Mouse (Mus musculus) heart, embryonic 11.5 days (tissue): ENCODE measurements around the gene Rbm17. TPM values are rescaled to one million over a fixed set of nuclear protein-coding genes. Genes with fewer than 3 reads are reported as not detected.
A peak's percentile ranks its signal among the peaks of the same experiment; 100 is the strongest.

Experiments
- ATAC-seq: fragments of 200-750 bp; cut with Nextera tagmentation; replicated peaks from 2 replicates; pipeline ENCODE4 v1.8.0; 2017; ENCODE audit warnings: moderate library complexity; ENCODE audit not compliant: insufficient number of reproducible peaks, low FRiP score, low TSS enrichment
- H3K27ac ChIP-seq: fragments of 300-500 bp; sonication (generic); 2 replicates; pipeline ENCODE4 v1.5.1; 2014; ENCODE audit warnings: mild to moderate bottlenecking, low read depth, low read length
- H3K27me3 ChIP-seq: fragments of 300-500 bp; sonication (generic); 2 replicates; pipeline ENCODE4 v1.6.1; 2014; ENCODE audit warnings: mild to moderate bottlenecking, low read length, mixed read lengths; ENCODE audit not compliant: control insufficient read depth, insufficient read depth
- H3K36me3 ChIP-seq: fragments of 300-500 bp; sonication (generic); 2 replicates; pipeline ENCODE4 v1.6.1; 2014; ENCODE audit warnings: mild to moderate bottlenecking, low read length, moderate library complexity, mixed read lengths; ENCODE audit not compliant: control insufficient read depth, insufficient read depth
- H3K4me1 ChIP-seq: fragments of 300-500 bp; sonication (generic); 2 replicates; pipeline ENCODE4 v1.6.1; 2014; ENCODE audit warnings: low read length; ENCODE audit not compliant: control insufficient read depth, insufficient read depth
- H3K4me2 ChIP-seq: fragments of 300-500 bp; sonication (generic); 2 replicates; pipeline ENCODE4 v1.6.1; 2014; ENCODE audit warnings: mild to moderate bottlenecking, moderate library complexity
- H3K4me3 ChIP-seq: fragments of 300-500 bp; sonication (generic); 2 replicates; pipeline ENCODE4 v1.5.1; 2014; ENCODE audit warnings: low read depth, low read length
- H3K9ac ChIP-seq: fragments of 300-500 bp; sonication (generic); 2 replicates; pipeline ENCODE4 v1.6.1; 2014; ENCODE audit warnings: mild to moderate bottlenecking, low read depth, low read length, moderate library complexity
- H3K9me3 ChIP-seq: fragments of 300-500 bp; sonication (generic); replicated peaks from 2 replicates; pipeline ENCODE4 v1.6.1; 2016; ENCODE audit warnings: low read length; ENCODE audit not compliant: control insufficient read depth
- WGBS: fragments of 180-500 bp; shearing (Covaris S2); extraction: QIAGEN DNeasy Blood & Tissue Kit; methylation state at CpG from one replicate; pipeline ENCODE4 v1.1.7; 2014; ENCODE audit not compliant: insufficient replicate concordance; 5-methylcytosine and 5-hydroxymethylcytosine counted together
- polyA plus RNA-seq: library from polyadenylated mRNA; unstranded; fragments of >200 nt; fragmentation: Nextera tagmentation; extraction: Ambion mirVana; gene quantifications from 2 replicates; pipeline ENCODE4 v1.2.1, GENCODE M21; 2014

Rbm17 gene
- polyA plus RNA-seq, 1 experiment from 2014 or later: 106 TPM

DNA sequence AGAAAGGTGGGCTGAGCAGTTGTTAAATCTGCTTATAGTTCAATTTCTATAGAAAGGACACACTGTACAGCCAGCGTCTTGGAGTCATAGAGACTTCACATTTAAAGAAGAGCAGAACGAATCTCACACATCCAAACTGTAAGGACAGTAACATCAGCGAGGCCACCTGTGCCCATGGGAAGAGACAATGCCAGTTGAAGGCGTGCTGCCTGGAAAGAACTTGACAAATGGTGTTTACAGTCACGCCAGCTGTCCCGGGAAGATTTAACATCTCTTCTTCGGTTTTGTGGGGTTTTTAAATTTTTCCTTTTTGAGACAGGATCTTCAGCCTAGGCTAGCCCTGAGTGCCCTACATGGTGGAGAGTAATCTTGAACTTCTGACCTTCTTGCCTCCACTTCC lies 45.3 kb downstream of the Rbm17 start:
- H3K4me3 ChIP-seq: no peak overlapping the region
- no peak overlapping the region for H3K9ac ChIP-seq
- no peak overlapping the region for H3K27ac ChIP-seq
- no peaks in the 10 kb centered on the region for H3K9me3 ChIP-seq
- H3K4me2 ChIP-seq: no peak overlapping the region
- WGBS: 81% methylated on average over 7 of the region's 7 CpGs
- H3K4me1 ChIP-seq: no peaks in the 10 kb centered on the region
- no peaks in the 10 kb centered on the region for H3K27me3 ChIP-seq
- ATAC-seq: no peak
- H3K36me3 ChIP-seq: no peaks in the 10 kb centered on the region

DNA sequence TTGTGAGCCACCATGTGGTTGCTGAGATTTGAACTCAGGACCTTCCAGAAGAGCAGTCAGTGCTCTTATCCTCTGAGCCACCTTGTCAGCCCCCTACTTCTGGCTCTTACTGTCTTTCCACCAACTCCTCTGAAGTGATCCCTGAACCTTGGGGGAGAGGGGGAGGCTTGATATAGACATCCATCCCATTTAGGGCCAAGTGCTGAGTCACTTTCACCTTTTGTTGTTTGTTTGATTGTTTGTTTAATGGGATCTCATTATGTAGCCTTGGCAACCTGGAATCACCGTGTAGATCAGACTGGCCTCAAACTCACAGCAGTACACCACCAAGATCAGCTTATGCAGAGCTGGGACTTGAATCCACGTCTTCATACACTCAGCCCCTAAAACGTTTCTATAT lies 46.7 kb downstream of the Rbm17 start:
- ATAC-seq: no peak
- H3K27me3 ChIP-seq: no peaks in the 10 kb centered on the region; the same call in 1 of the 2 replicates
- no peaks in the 10 kb centered on the region for H3K9me3 ChIP-seq
- no peaks in the 10 kb centered on the region for H3K36me3 ChIP-seq
- H3K4me2 ChIP-seq: no peak overlapping the region
- WGBS: 64% methylated on average over 3 of the region's 3 CpGs
- H3K4me1 ChIP-seq: peaks cover 4% of the 10 kb centered on the region; the same call in 1 of the 2 replicates
- H3K4me3 ChIP-seq: no peak overlapping the region
- no peak overlapping the region for H3K9ac ChIP-seq
- H3K27ac ChIP-seq: no peak overlapping the region

DNA sequence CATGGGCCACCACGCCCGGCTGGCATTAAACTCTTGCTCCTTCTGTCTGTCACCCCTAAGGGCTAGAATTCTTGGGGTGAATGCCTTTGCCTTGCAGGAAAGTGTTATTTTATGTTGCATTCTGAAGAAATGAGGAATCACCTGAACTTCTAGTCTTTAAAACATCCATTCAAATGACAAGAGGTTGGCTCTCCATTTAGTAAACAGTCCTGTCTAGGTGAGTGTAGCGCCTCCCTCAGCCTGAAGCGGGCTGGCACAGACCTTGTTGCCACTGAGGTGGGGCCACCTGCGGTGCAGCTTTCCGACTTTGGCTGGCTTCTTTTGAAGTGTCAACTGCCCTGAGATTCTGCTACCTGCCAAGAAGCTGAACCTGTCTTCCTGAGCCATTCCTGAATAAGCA lies 48.6 kb downstream of the Rbm17 start:
- H3K36me3 ChIP-seq: no peaks in the 10 kb centered on the region
- no peak overlapping the region for H3K4me2 ChIP-seq
- H3K4me3 ChIP-seq: no peak overlapping the region
- H3K4me1 ChIP-seq: peaks cover 4% of the 10 kb centered on the region; the same call in 1 of the 2 replicates
- no peak for ATAC-seq
- no peak overlapping the region for H3K9ac ChIP-seq
- no peak overlapping the region for H3K27ac ChIP-seq
- no peaks in the 10 kb centered on the region for H3K9me3 ChIP-seq
- peaks cover 2% of the 10 kb centered on the region; the same call in 1 of the 2 replicates for H3K27me3 ChIP-seq
- WGBS: 55% methylated on average over 6 of the region's 6 CpGs

DNA sequence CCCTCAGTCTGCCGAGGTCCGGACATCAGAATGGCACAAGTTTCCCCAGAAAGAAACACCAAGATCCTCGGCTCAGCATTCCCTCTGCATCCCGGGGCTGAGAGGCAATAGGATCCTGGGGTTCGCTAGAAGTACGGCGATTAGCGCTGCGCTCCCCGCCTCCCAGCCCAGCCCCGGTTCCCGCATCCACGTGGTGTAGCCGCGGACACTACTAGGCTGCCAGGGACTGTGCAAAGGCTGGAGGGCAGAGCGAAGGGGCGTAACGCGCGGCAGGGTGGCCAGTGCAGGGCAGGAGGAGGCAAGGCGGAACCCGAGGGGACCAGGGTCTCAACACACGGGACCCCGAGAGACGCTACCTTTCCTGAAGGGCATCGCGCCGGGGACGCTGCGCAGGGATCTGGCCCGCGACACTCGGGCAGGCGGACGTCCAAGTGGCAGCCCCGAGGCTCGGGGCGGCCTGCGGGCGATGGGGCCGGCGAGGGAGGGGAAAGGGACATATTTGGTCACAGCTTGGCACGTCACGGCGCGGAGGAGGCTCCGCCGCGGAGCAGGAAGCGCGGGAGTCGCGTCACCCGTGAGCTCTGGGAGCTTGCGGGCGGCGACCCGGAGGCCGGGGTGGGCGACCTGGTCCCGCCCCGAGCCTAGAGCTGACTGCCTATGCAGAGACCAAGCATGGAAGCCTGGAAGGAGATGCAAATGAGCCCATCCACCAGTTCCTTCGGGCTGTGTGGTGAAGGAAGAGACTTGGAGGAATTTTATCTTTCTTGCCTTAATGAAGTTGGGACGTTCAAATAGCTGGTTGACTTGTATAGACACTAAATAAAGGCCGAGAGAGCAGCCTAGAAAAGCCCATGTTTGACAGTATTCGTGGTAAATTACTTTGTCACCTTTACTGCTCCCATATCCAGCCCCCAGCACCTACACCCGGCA lies 50.2 kb downstream of the Rbm17 start, which contains the start of gene Pfkfb3:
Pfkfb3 (minus strand) TSS at position 607 of the 930 bp plus-strand sequence.
- ATAC-seq: peak; percentile 70
- Histone ChIP-seq H3K36me3 (no peaks in the 10 kb centered on the region), H3K4me2 (peak within 1 kb of the TSS; percentile 97), H3K9ac (peak within 1 kb of the TSS; percentile 73), H3K4me1 (peaks cover 4% of the 10 kb centered on the region; the same call in 1 of the 2 replicates), H3K27me3 (peaks cover 2% of the 10 kb centered on the region; the same call in 1 of the 2 replicates), H3K27ac (no peak within 1 kb of the TSS), H3K9me3 (no peaks in the 10 kb centered on the region), H3K4me3 (peak within 1 kb of the TSS; percentile 64)
- WGBS: 1% methylated on average over 67 of the region's 67 CpGs

GRCm38 (mm10) chr2:11552966-11553451 lies 50.9 kb downstream of the Rbm17 start:
- ATAC-seq: no peak; the same call in 1 of the 2 replicates
- Histone ChIP-seq H3K9me3 (no peaks in the 10 kb centered on the region), H3K4me3 (peak overlapping the region; percentile 64), H3K27ac (no peak overlapping the region), H3K27me3 (peaks cover 2% of the 10 kb centered on the region; the same call in 1 of the 2 replicates), H3K36me3 (no peaks in the 10 kb centered on the region), H3K4me1 (peaks cover 4% of the 10 kb centered on the region; the same call in 1 of the 2 replicates), H3K9ac (peak overlapping the region; percentile 73), H3K4me2 (peak overlapping the region; percentile 97)
- WGBS: 2% methylated on average over 15 of the region's 15 CpGs

DNA sequence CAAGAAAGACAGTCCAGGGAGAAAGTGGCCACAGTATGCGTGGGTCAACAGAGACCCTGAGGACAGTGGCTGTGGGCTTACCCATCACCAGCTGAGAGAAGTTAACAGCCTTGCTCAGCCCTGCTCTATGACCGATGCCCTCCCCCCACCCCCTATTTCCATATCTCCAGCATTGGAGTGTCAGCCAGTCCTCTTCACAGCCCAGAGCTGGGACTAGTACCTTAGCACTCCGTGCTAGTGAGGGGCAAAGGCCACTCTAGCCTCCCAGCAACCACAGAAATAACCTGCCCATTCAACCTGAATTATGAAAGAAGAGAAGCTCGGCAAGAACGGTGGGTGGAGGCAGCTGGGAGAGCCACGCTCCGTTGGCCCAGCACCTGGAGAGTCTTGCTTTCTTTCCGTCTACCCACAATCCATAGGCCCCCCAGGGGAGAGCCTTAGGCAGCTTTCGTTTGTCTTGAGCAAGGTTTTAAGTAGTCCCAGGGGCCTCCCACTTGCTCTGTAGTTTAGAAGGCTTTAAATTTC lies 51.6 kb downstream of the Rbm17 start:
- H3K36me3 ChIP-seq: no peaks in the 10 kb centered on the region
- peaks cover 4% of the 10 kb centered on the region; the same call in 1 of the 2 replicates for H3K4me1 ChIP-seq
- H3K9me3 ChIP-seq: no peaks in the 10 kb centered on the region
- no peak overlapping the region for H3K27ac ChIP-seq
- H3K4me2 ChIP-seq: peak overlapping the region; percentile 97
- peak overlapping the region; percentile 64; the same call in 1 of the 2 replicates for H3K4me3 ChIP-seq
- H3K9ac ChIP-seq: 0 out of 2 replicates have a peak overlapping the region, but pooled peaks have one; percentile 1
- H3K27me3 ChIP-seq: peaks cover 2% of the 10 kb centered on the region; the same call in 1 of the 2 replicates
- ATAC-seq: 0 out of 2 replicates have a peak, but pooled peaks have one; percentile 29
- 14% methylated on average over 9 of the region's 9 CpGs for WGBS

GRCm38 (mm10) chr2:11551726-11552125 lies 52.2 kb downstream of the Rbm17 start:
- Histone ChIP-seq H3K4me3 (no peak overlapping the region), H3K4me2 (no peak overlapping the region), H3K27ac (no peak overlapping the region), H3K4me1 (peaks cover 4% of the 10 kb centered on the region; the same call in 1 of the 2 replicates), H3K27me3 (peaks cover 2% of the 10 kb centered on the region; the same call in 1 of the 2 replicates), H3K9me3 (no peaks in the 10 kb centered on the region), H3K36me3 (no peaks in the 10 kb centered on the region), H3K9ac (no peak overlapping the region)
- WGBS: 17% methylated on average over 1 of the region's 1 CpGs
- ATAC-seq: no peak

DNA sequence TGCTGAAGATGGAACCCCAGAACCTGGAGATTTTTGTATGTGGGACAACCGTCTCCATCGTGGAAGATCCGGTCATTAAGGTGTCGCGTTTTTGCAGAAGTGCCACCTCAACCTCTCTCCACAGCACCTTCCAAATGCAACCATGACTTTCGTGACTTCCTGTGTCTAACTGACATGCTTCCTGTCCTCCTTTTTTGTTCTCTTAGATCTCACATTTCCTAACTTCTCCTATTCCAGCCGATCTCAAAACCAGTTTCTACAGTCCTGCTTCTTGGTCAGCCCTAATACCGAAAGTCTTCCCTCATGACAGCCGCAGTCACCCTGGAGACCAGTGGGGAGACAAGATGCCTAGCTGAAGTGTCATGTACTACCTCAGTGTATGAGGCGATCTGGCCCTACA lies 55.4 kb downstream of the Rbm17 start:
- ATAC-seq: no peak
- Histone ChIP-seq H3K4me1 (peaks cover 12% of the 10 kb centered on the region), H3K4me3 (no peak overlapping the region), H3K9me3 (no peaks in the 10 kb centered on the region), H3K4me2 (no peak overlapping the region), H3K27ac (no peak overlapping the region), H3K9ac (no peak overlapping the region), H3K27me3 (peaks cover 2% of the 10 kb centered on the region; the same call in 1 of the 2 replicates), H3K36me3 (no peaks in the 10 kb centered on the region)
- 83% methylated on average over 10 of the region's 10 CpGs for WGBS
